Mouse (Mus musculus) midbrain, embryonic 12.5 days (tissue): ENCODE measurements at regions not wholly inside any gene's neighbourhood (a gene's known extent, or its start where the extent isn't known, plus 50 kb on each side); places are given as distances from the start of the nearest gene placed in this dataset.

Source experiments
- ATAC-seq: fragments of 200-750 bp; cut with Nextera tagmentation; 2 replicates; pipeline ENCODE4 v1.8.0; 2017; ENCODE audit warnings: low read depth, moderate TSS enrichment, moderate library complexity; ENCODE audit not compliant: low FRiP score
- H3K27ac ChIP-seq: fragments of 300-500 bp; sonication (generic); replicated peaks from 2 replicates; pipeline ENCODE4 v1.5.1; 2016; ENCODE audit warnings: mild to moderate bottlenecking
- H3K27me3 ChIP-seq: fragments of 300-500 bp; sonication (generic); 2 replicates; pipeline ENCODE4 v1.6.1; 2016; ENCODE audit warnings: mild to moderate bottlenecking
- H3K36me3 ChIP-seq: fragments of 300-500 bp; sonication (generic); 2 replicates; pipeline ENCODE4 v1.6.1; 2016
- H3K4me1 ChIP-seq: fragments of 300-500 bp; sonication (generic); 2 replicates; pipeline ENCODE4 v1.6.1; 2016
- H3K4me2 ChIP-seq: fragments of 300-500 bp; sonication (generic); replicated peaks from 2 replicates; pipeline ENCODE4 v1.6.1; 2016; ENCODE audit warnings: mild to moderate bottlenecking, moderate library complexity
- H3K4me3 ChIP-seq: fragments of 300-500 bp; sonication (generic); 2 replicates; pipeline ENCODE4 v1.5.1; 2016; ENCODE audit warnings: mild to moderate bottlenecking
- H3K9ac ChIP-seq: fragments of 300-500 bp; sonication (generic); replicated peaks from 2 replicates; pipeline ENCODE4 v1.6.1; 2016; ENCODE audit warnings: mild to moderate bottlenecking, moderate library complexity
- H3K9me3 ChIP-seq: fragments of 300-500 bp; sonication (generic); 2 replicates; pipeline ENCODE4 v1.6.1; 2016; ENCODE audit warnings: mild to moderate bottlenecking
- WGBS: fragments of 180-500 bp; shearing (Covaris S2); methylation state at CpG from one replicate; pipeline ENCODE4 v1.1.7; 2016; 5-methylcytosine and 5-hydroxymethylcytosine counted together

GRCm38 (mm10) chr12:10140131-10140530, 229.6 kb upstream of the Nt5c1b start:
- Histone ChIP-seq H3K27me3 (no peaks in the 10 kb centered on the region), H3K9me3 (no peaks in the 10 kb centered on the region), H3K27ac (no peak overlapping the region), H3K9ac (no peak overlapping the region), H3K4me3 (no peak overlapping the region), H3K4me2 (no peak overlapping the region), H3K36me3 (no peaks in the 10 kb centered on the region), H3K4me1 (no peaks in the 10 kb centered on the region)
- no peak for ATAC-seq

- Histone ChIP-seq H3K27ac (no peak overlapping the region), H3K9me3 (no peaks in the 10 kb centered on the region), H3K27me3 (no peaks in the 10 kb centered on the region), H3K4me3 (no peak overlapping the region), H3K4me2 (no peak overlapping the region), H3K4me1 (no peaks in the 10 kb centered on the region), H3K9ac (no peak overlapping the region), H3K36me3 (no peaks in the 10 kb centered on the region)
- WGBS, result 87% methylated on average over 1 of the region's 1 CpGs
- ATAC-seq, result no peak
Measured at GRCm38 (mm10) chr12:10160837-10161236, 208.9 kb upstream of the Nt5c1b start.

- H3K36me3 ChIP-seq, result no peaks in the 10 kb centered on the region
Measured at GRCm38 (mm10) chr12:10168042-10168441, 201.7 kb upstream of the Nt5c1b start.

GRCm38 (mm10) chr12:10168581-10168980, 201.2 kb upstream of the Nt5c1b start:
- Histone ChIP-seq H3K9ac (no peak overlapping the region), H3K9me3 (no peaks in the 10 kb centered on the region), H3K27ac (no peak overlapping the region), H3K36me3 (no peaks in the 10 kb centered on the region), H3K4me1 (no peaks in the 10 kb centered on the region), H3K27me3 (no peaks in the 10 kb centered on the region), H3K4me2 (no peak overlapping the region), H3K4me3 (no peak overlapping the region)
- ATAC-seq, result no peak

More at GRCm38 (mm10) chr12:10168042-10168441, 201.7 kb upstream of the Nt5c1b start:
- H3K4me1 ChIP-seq, result no peaks in the 10 kb centered on the region
- H3K4me2 ChIP-seq, result no peak overlapping the region
- no peaks in the 10 kb centered on the region for H3K9me3 ChIP-seq
- ATAC-seq, result no peak
- H3K27me3 ChIP-seq, result no peaks in the 10 kb centered on the region
- no peak overlapping the region for H3K4me3 ChIP-seq
- no peak overlapping the region for H3K9ac ChIP-seq
- no peak overlapping the region for H3K27ac ChIP-seq

GRCm38 (mm10) chr12:10178718-10179117, 191.1 kb upstream of the Nt5c1b start:
- 91% methylated on average over 4 of the region's 4 CpGs for WGBS
- Histone ChIP-seq H3K9ac (no peak overlapping the region), H3K27ac (no peak overlapping the region), H3K27me3 (no peaks in the 10 kb centered on the region), H3K4me2 (no peak overlapping the region), H3K4me3 (no peak overlapping the region), H3K36me3 (no peaks in the 10 kb centered on the region), H3K4me1 (peaks cover 3% of the 10 kb centered on the region; the same call in 1 of the 2 replicates), H3K9me3 (no peaks in the 10 kb centered on the region)
- ATAC-seq, result no peak

GRCm38 (mm10) chr12:10179147-10179814, 190.5 kb upstream of the Nt5c1b start:
- H3K36me3 ChIP-seq, result no peaks in the 10 kb centered on the region
- WGBS, result 56% methylated on average over 1 of the region's 1 CpGs
- H3K27ac ChIP-seq, result no peak overlapping the region
- peaks cover 3% of the 10 kb centered on the region; the same call in 1 of the 2 replicates for H3K4me1 ChIP-seq
- no peak for ATAC-seq
- H3K4me2 ChIP-seq, result no peak overlapping the region
- no peaks in the 10 kb centered on the region for H3K27me3 ChIP-seq
- H3K4me3 ChIP-seq, result no peak overlapping the region
- no peak overlapping the region for H3K9ac ChIP-seq
- H3K9me3 ChIP-seq, result no peaks in the 10 kb centered on the region

GRCm38 (mm10) chr12:10179815-10180468, 189.8 kb upstream of the Nt5c1b start:
- Histone ChIP-seq H3K27me3 (no peaks in the 10 kb centered on the region), H3K4me3 (no peak overlapping the region), H3K4me2 (no peak overlapping the region), H3K27ac (no peak overlapping the region), H3K4me1 (peaks cover 3% of the 10 kb centered on the region; the same call in 1 of the 2 replicates), H3K9ac (no peak overlapping the region), H3K36me3 (no peaks in the 10 kb centered on the region), H3K9me3 (no peaks in the 10 kb centered on the region)
- ATAC-seq, result no peak
- WGBS, result 64% methylated on average over 3 of the region's 3 CpGs

- no peak for ATAC-seq
- Histone ChIP-seq H3K4me2 (no peak overlapping the region), H3K27ac (no peak overlapping the region)
Measured at GRCm38 (mm10) chr12:10182589-10182988, 187.2 kb upstream of the Nt5c1b start.

GRCm38 (mm10) chr12:10186576-10186975, 183.2 kb upstream of the Nt5c1b start:
- no peak overlapping the region for H3K9ac ChIP-seq
- no peaks in the 10 kb centered on the region for H3K27me3 ChIP-seq
- no peak for ATAC-seq
- no peak overlapping the region for H3K4me3 ChIP-seq
- no peak overlapping the region for H3K27ac ChIP-seq
- no peaks in the 10 kb centered on the region for H3K4me1 ChIP-seq
- H3K36me3 ChIP-seq, result no peaks in the 10 kb centered on the region
- no peak overlapping the region for H3K4me2 ChIP-seq
- H3K9me3 ChIP-seq, result no peaks in the 10 kb centered on the region

More at GRCm38 (mm10) chr12:10182589-10182988, 187.2 kb upstream of the Nt5c1b start:
- Histone ChIP-seq H3K36me3 (no peaks in the 10 kb centered on the region), H3K4me3 (no peak overlapping the region), H3K9ac (no peak overlapping the region), H3K9me3 (no peaks in the 10 kb centered on the region), H3K27me3 (no peaks in the 10 kb centered on the region), H3K4me1 (peaks cover 3% of the 10 kb centered on the region; the same call in 1 of the 2 replicates)

- no peaks in the 10 kb centered on the region for H3K9me3 ChIP-seq
- WGBS, result 94% methylated on average over 2 of the region's 2 CpGs
- H3K36me3 ChIP-seq, result no peaks in the 10 kb centered on the region
- H3K4me2 ChIP-seq, result no peak overlapping the region
- H3K4me3 ChIP-seq, result no peak overlapping the region
- ATAC-seq, result no peak
- H3K9ac ChIP-seq, result no peak overlapping the region
- H3K4me1 ChIP-seq, result no peaks in the 10 kb centered on the region
- H3K27me3 ChIP-seq, result no peaks in the 10 kb centered on the region
- H3K27ac ChIP-seq, result no peak overlapping the region
Measured at GRCm38 (mm10) chr12:10189746-10190145, 180.0 kb upstream of the Nt5c1b start.

GRCm38 (mm10) chr12:10197906-10198460, 171.8 kb upstream of the Nt5c1b start:
- no peak overlapping the region for H3K4me3 ChIP-seq
- H3K9me3 ChIP-seq, result no peaks in the 10 kb centered on the region
- H3K4me2 ChIP-seq, result no peak overlapping the region
- no peak overlapping the region for H3K27ac ChIP-seq
- WGBS, result 54% methylated on average over 3 of the region's 3 CpGs
- H3K4me1 ChIP-seq, result no peaks in the 10 kb centered on the region
- no peak overlapping the region for H3K9ac ChIP-seq
- no peaks in the 10 kb centered on the region for H3K27me3 ChIP-seq
- ATAC-seq, result no peak
- H3K36me3 ChIP-seq, result no peaks in the 10 kb centered on the region

- H3K36me3 ChIP-seq, result no peaks in the 10 kb centered on the region
- no peaks in the 10 kb centered on the region for H3K9me3 ChIP-seq
- no peak for ATAC-seq
- H3K27ac ChIP-seq, result no peak overlapping the region
- H3K9ac ChIP-seq, result no peak overlapping the region
- H3K4me1 ChIP-seq, result no peaks in the 10 kb centered on the region
- H3K4me3 ChIP-seq, result no peak overlapping the region
- no peaks in the 10 kb centered on the region for H3K27me3 ChIP-seq
- 96% methylated on average over 1 of the region's 1 CpGs for WGBS
- no peak overlapping the region for H3K4me2 ChIP-seq
Measured at GRCm38 (mm10) chr12:10209841-10210240, 159.9 kb upstream of the Nt5c1b start.
